Mouse (Mus musculus): Measurements from ENCODE around the gene Pradc1. TPM values are rescaled to one million over a fixed set of nuclear protein-coding genes. Genes with fewer than 3 reads are reported as not detected.

Pradc1 gene
- polyA plus RNA-seq, 3 experiments from 2014 or later, result 14.2 to 23.1 (median 16.5) TPM

Other genes starting within 250 kb of the Pradc1 start
- 1 to 10 TPM; 1.4 to 3.3 (median 2.1) TPM for gene Sfxn5, start 118.5 kb downstream of the Pradc1 start, polyA plus RNA-seq (2017; shearing (Covaris generic))
- gene Rab11fip5, start 77.3 kb downstream of the Pradc1 start, polyA plus RNA-seq (2017; shearing (Covaris generic)), result under 1 TPM; 0.50 to 0.67 (median 0.66) TPM
- gene Noto, start 28.1 kb downstream of the Pradc1 start, polyA plus RNA-seq (2017; shearing (Covaris generic)), result under 1 TPM in 1 of 3 experiments, not detected in 2; 0.38 TPM
- 10 to 100 TPM; 18.7 to 31.4 (median 28.0) TPM for gene Smyd5, start 20.0 kb downstream of the Pradc1 start, polyA plus RNA-seq (2017; shearing (Covaris generic))
- 100 to 1,000 TPM; 319 to 323 (median 322) TPM for gene Cct7, start 456 bp downstream of the Pradc1 start, polyA plus RNA-seq (2017; shearing (Covaris generic))
- under 1 TPM in 2 of 3 experiments, not detected in 1; 0.11 to 0.38 TPM for gene Fbxo41, start 51.0 kb upstream of the Pradc1 start, polyA plus RNA-seq (2017; shearing (Covaris generic))
- gene Egr4, start 61.6 kb upstream of the Pradc1 start, polyA plus RNA-seq (2017; shearing (Covaris generic)), result not detected
- gene Alms1, start 135.6 kb upstream of the Pradc1 start, polyA plus RNA-seq (2017; shearing (Covaris generic)), result 1 to 10 TPM; 2.5 to 3.0 (median 2.5) TPM